Mouse (Mus musculus): ENCODE measurements around the gene Zfp109. TPM values are rescaled to one million over a fixed set of nuclear protein-coding genes. Genes with fewer than 3 reads are reported as not detected.

Zfp109 gene
- polyA plus RNA-seq, 1 experiment from 2014 or later: 4.9 TPM

GRCm38 (mm10) chr7:24268176-24269155 is 31.1 kb upstream of the Zfp109 start:
- H3K9me3 ChIP-seq: no peaks in the 10 kb centered on the region
- H3K4me1 ChIP-seq (replicated peaks): peaks cover 8% of the 10 kb centered on the region; the same call in 1 of the 2 replicates
- no peaks in the 10 kb centered on the region for H3K27me3 ChIP-seq (ENCODE audit: insufficient read depth, poor library complexity, severe bottlenecking)
- DNase-seq (ENCODE audit: low spot score): no peak
- 69% methylated on average over 24 of the region's 24 CpGs for WGBS
- H3K4me3 ChIP-seq: no peak overlapping the region
- H3K27ac ChIP-seq: no peak overlapping the region
- peaks cover 1% of the 10 kb centered on the region for H3K36me3 ChIP-seq

DNA sequence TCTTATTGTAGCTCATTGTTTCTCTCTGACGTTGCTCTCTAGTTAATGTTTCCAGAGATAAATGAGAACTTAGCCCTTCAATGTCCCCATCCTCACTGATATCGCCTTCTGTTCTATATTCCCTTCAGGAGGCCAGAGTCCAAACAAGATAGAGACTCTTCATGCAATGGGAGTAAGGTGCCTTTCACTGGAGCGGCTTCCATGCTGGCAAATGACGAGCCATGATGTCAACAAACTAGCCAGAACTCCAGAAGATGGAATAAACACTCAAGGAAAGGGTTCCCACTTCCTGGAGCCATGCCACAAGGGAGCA is 22.6 kb upstream of the Zfp109 start:
- Histone ChIP-seq H3K4me3 (no peak overlapping the region), H3K27me3 (ENCODE audit: insufficient read depth, poor library complexity, severe bottlenecking) (no peaks in the 10 kb centered on the region), H3K4me1 (replicated peaks) (peaks cover 5% of the 10 kb centered on the region), H3K27ac (no peak overlapping the region), H3K36me3 (peaks cover 26% of the 10 kb centered on the region), H3K9me3 (no peaks in the 10 kb centered on the region)
- DNase-seq (ENCODE audit: low spot score): no peak
- 93% methylated on average over 4 of the region's 4 CpGs for WGBS

DNA sequence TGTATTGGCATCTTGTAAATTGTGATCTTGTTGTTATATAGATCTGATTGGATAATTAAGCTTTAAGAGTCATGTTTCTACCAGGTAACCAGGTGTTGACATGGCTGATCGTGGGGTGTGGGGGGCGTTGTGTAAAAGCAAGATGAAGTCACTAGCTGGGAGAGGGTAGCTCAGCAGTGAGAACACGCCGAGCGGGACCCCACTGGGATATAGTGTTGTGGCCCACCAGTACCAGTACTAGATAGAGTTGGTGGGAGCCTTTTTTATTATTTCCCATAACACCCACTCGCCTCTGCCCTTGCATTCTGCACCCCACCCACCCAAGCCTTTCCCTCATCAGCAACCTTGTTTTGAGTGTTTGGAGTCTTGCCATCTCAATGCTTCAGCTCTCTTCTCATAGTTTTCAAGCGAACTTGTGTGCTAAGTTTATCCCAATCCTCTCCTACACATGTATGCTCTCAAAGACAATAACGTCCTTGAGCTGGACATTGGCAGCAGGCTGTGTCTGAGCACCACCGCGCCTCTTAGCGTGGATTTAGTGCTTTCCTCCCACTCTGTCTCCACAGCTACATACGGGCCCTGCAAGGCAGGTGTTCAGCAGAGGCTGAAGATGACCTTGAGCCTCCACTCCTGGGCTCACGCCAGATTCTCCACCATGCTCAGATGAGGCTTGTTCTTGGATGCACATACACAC is 22.1 kb upstream of the Zfp109 start:
- no peak for DNase-seq (ENCODE audit: low spot score)
- WGBS: 93% methylated on average over 13 of the region's 13 CpGs
- Histone ChIP-seq H3K36me3 (peaks cover 26% of the 10 kb centered on the region), H3K4me3 (no peak overlapping the region), H3K27me3 (ENCODE audit: insufficient read depth, poor library complexity, severe bottlenecking) (no peaks in the 10 kb centered on the region), H3K9me3 (no peaks in the 10 kb centered on the region), H3K27ac (no peak overlapping the region), H3K4me1 (replicated peaks) (peaks cover 9% of the 10 kb centered on the region)

DNA sequence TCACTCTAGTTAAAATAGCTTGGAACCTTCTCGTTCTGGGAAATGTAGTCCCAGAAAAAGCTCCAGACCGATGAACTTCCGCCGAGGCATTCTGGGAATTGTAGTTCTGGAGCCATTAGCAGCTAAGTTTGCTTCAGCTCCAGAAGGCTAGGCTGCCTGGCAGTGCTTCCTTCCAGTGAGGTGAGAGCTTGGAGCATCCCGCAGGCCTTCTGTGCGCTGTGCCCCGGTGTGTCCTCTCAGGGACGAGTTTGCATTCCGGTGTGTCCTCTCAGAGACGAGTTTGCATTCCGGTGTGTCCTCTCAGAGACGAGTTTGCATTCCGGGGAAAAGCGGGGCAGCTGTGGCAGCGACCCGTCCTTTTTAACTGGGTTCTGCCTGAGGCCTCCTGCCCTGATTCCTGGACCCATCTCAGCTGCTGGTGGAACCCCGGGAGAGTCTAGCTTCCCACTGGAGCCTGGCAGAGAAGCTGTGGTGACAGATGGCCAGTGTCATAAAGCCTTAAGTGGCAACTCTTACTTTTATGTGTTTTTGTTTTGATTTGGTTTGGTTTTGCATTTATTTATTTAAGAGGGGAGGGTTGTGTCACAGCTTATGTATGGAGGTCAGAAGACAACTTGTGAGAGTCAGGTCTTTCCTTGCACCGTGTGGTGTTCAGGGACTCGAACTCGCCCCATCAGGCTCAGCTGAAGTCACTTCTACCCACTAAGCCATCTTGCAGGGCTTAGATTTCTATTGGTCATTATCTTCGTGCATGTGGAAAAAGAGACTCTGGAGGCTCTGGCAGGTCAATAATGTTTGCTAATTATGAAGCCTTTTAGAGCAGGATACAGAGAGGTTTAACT is 17.5 kb upstream of the Zfp109 start, which contains the start of gene Zfp108:
Gene Zfp108, plus strand, starts transcription at position 162 of the 842 bp plus-strand sequence.
- H3K27ac ChIP-seq: peak within 1 kb of the TSS; percentile 77
- H3K36me3 ChIP-seq: peaks cover 4% of the 10 kb centered on the region; the same call in 1 of the 2 replicates
- WGBS: 22% methylated on average over 21 of the region's 21 CpGs
- peaks cover 9% of the 10 kb centered on the region for H3K4me1 ChIP-seq (replicated peaks)
- no peaks in the 10 kb centered on the region for H3K27me3 ChIP-seq (ENCODE audit: insufficient read depth, poor library complexity, severe bottlenecking)
- H3K9me3 ChIP-seq: no peaks in the 10 kb centered on the region
- peak within 1 kb of the TSS; percentile 58 for H3K4me3 ChIP-seq
- DNase-seq (ENCODE audit: low spot score): peak; percentile 78

DNA sequence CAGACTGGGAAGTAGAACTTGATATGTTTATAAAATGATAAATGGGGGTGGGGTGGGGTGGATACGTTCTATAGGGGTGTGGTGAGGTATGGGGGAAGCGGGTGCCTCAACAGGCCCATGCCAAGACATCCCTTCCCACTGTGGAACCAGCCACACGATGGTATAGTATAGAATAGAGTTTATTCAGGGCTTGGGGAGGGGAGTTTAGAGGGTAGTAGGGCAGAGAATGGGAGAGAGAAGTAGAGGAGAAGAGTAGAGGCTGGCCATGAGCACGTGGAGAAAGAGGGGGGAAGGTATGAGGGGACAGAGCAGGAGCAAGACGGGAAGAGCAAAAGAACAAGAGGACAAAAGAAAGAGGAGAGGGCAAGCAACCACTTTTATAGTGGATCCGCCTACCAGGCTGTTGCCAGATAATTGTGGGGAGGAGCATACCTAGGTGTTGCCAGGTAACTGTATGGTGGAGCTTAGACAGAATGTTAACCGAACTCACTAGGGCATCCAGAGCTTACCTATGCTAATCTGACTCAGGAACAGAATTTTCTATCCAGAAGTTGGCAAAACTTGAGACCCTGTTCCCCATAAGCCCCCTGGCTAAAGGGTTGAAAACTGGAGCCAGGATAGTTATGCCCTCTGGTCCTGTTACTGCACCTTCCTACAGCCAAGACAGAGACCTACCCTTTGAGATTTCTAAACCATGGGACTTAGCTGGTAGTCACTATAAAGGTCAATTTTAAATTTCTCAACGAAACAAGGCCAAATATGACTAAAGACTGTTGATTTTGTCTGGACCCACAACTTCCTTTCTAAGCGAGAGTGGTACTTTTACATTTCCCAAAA is 16.6 kb upstream of the Zfp109 start:
- no peaks in the 10 kb centered on the region for H3K36me3 ChIP-seq
- H3K4me3 ChIP-seq: peak overlapping the region; percentile 58
- H3K9me3 ChIP-seq: no peaks in the 10 kb centered on the region
- H3K4me1 ChIP-seq (replicated peaks): peaks cover 9% of the 10 kb centered on the region
- H3K27ac ChIP-seq: peak overlapping the region; percentile 40; the same call in 1 of the 2 replicates
- no peak for DNase-seq (ENCODE audit: low spot score)
- 61% methylated on average over 9 of the region's 9 CpGs for WGBS
- no peaks in the 10 kb centered on the region for H3K27me3 ChIP-seq (ENCODE audit: insufficient read depth, poor library complexity, severe bottlenecking)

DNA sequence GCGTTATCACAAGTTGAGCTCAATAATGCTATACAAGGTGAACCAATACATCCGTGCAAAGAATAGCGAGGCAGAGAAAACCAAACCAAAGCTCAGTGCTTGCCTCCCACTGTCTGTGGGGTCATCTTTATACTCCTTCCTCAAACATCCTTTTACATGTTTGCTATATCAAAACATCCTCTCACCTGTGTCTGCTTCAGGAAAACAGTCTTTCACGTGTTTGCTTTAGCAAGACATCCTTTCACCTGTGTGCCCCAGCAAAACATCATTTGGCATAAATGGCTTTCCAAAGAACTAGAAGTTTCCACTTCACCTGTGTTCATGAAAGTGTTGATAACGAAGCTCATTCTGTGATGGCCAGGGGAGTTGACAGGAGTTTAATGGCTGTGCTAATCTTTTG is 26.0 kb downstream of the Zfp109 start, which contains the start of gene Zfp111:
Gene Zfp111, minus strand, starts transcription at position 101 of the 400 bp plus-strand sequence.
- H3K9me3 ChIP-seq: 0 out of 2 replicates have a peak, but pooled peaks cover 2% of the 10 kb centered on the region

DNA sequence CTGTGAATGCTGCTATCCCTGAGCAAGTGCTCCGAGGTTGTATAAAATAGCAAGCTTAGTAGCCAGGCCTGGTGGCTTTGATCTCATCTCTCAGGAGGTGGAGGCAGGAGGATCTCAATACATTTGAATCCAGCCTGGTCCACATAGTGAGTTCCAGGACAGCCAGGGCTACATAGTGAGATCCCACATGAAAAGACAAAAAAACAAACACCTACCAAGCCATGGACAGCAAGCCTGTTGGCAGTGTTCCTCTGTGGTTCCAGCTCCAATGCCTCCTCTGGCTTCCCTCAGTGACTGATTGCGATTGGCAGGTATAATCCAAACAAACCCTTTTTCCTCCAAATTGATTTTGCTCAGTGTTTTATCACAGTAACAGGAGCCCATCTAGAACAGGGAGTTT is 27.1 kb downstream of the Zfp109 start:
- Histone ChIP-seq H3K27me3 (ENCODE audit: insufficient read depth, poor library complexity, severe bottlenecking) (no peaks in the 10 kb centered on the region), H3K4me3 (no peak overlapping the region), H3K27ac (no peak overlapping the region), H3K9me3 (no peaks in the 10 kb centered on the region), H3K36me3 (peaks cover 11% of the 10 kb centered on the region), H3K4me1 (replicated peaks) (peaks cover 8% of the 10 kb centered on the region)
- DNase-seq (ENCODE audit: low spot score): no peak
- WGBS: 74% methylated on average over 2 of the region's 2 CpGs

More for the DNA sequence above, 26.0 kb downstream of the Zfp109 start, which contains the start of gene Zfp111:
- WGBS: 80% methylated on average over 5 of the region's 5 CpGs
- no peak for DNase-seq (ENCODE audit: low spot score)
- Histone ChIP-seq H3K4me1 (replicated peaks) (peaks cover 8% of the 10 kb centered on the region), H3K36me3 (peaks cover under 1% of the 10 kb centered on the region), H3K27ac (no peak within 1 kb of the TSS), H3K27me3 (ENCODE audit: insufficient read depth, poor library complexity, severe bottlenecking) (no peaks in the 10 kb centered on the region), H3K4me3 (no peak within 1 kb of the TSS)

DNA sequence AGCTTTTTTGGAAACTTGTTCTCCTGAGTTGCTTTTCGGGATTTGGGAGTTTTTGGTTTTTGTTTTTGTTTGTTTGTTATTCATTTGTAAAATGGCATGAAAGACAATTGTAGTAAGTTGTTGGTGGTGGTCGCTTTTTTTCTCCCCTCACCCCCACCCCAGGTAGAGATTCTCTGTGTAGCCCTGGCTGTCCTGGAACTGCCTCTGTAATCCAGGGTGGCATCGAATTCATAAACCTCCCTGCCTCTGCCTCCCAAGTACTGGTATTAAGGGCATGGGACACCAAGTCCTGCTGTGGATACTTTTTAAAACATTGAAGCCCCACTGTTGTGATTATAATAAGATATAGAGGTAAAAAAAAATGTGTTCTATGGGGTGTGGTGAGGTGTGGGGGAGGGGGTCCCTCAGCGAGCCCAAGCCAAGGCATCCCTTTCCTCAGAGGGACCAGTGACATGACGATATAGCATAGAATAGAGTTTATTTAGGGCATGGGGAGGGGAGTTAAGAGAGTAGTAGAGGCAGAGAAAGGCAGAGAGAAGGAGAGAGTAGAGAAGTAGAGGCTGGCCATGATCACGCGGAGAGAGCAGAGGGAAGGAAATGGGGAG is 29.0 kb downstream of the Zfp109 start:
- peaks cover 30% of the 10 kb centered on the region for H3K36me3 ChIP-seq
- no peak for DNase-seq (ENCODE audit: low spot score)
- H3K9me3 ChIP-seq: no peaks in the 10 kb centered on the region
- no peaks in the 10 kb centered on the region for H3K27me3 ChIP-seq (ENCODE audit: insufficient read depth, poor library complexity, severe bottlenecking)
- peaks cover 8% of the 10 kb centered on the region for H3K4me1 ChIP-seq (replicated peaks)
- peak overlapping the region; percentile 94; the same call in 1 of the 2 replicates for H3K27ac ChIP-seq
- 58% methylated on average over 7 of the region's 7 CpGs for WGBS
- peak overlapping the region; percentile 67 for H3K4me3 ChIP-seq

DNA sequence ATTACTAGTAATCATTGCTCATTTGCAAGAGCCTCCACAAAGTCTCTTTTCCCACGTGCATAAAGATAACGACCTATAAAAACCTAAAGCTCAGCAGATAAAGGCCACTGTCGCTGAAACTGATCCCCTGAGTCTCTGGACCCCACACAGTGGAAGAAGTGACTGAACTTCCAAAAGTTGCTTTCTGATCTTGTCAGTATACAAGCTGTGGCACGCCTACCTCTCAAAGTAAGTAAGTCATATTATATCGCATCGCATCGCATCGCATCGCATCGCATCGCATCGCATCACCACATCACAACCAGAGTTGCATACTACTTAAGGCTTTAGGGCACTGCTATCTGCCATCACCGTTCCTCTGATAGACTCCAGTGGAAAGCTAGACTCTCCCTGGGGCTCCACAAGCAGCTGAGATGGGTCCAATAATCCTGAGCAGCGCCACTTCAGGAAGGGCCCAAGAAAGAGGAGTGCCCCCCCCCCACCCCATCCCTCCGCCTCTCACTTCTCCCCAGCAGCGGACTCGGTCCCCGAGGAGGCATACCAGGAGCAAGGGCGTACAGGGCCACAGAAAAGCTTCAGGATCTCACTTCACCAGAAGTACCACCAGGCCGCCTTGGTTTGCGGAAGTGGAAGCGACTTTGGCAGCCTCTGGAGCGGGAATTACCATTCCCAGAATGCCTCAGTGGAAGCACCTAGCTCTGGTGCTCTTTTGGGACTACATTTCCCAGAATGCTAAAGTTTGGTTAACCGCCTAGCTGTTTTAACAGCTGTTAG is 29.7 kb downstream of the Zfp109 start:
- peak overlapping the region; percentile 67 for H3K4me3 ChIP-seq
- peak overlapping the region; percentile 94 for H3K27ac ChIP-seq
- peak; percentile 72 for DNase-seq (ENCODE audit: low spot score)
- no peaks in the 10 kb centered on the region for H3K9me3 ChIP-seq
- WGBS: 19% methylated on average over 24 of the region's 24 CpGs
- H3K27me3 ChIP-seq (ENCODE audit: insufficient read depth, poor library complexity, severe bottlenecking): no peaks in the 10 kb centered on the region
- H3K4me1 ChIP-seq (replicated peaks): peaks cover 8% of the 10 kb centered on the region
- H3K36me3 ChIP-seq: peaks cover 37% of the 10 kb centered on the region

GRCm38 (mm10) chr7:24196961-24197360 is 40.4 kb downstream of the Zfp109 start:
- H3K4me3 ChIP-seq: no peak overlapping the region
- no peaks in the 10 kb centered on the region for H3K4me1 ChIP-seq (replicated peaks)
- peaks cover 48% of the 10 kb centered on the region for H3K9me3 ChIP-seq
- WGBS: 95% methylated on average over 4 of the region's 4 CpGs
- H3K27ac ChIP-seq: no peak overlapping the region
- no peak for DNase-seq (ENCODE audit: low spot score)
- no peaks in the 10 kb centered on the region for H3K27me3 ChIP-seq (ENCODE audit: insufficient read depth, poor library complexity, severe bottlenecking)
- H3K36me3 ChIP-seq: peaks cover 84% of the 10 kb centered on the region

GRCm38 (mm10) chr7:24193157-24193556 is 44.2 kb downstream of the Zfp109 start:
- no peak overlapping the region for H3K27ac ChIP-seq
- H3K4me3 ChIP-seq: no peak overlapping the region
- peaks cover 32% of the 10 kb centered on the region for H3K9me3 ChIP-seq
- H3K4me1 ChIP-seq (replicated peaks): no peaks in the 10 kb centered on the region
- 96% methylated on average over 3 of the region's 3 CpGs for WGBS
- H3K36me3 ChIP-seq: peaks cover 46% of the 10 kb centered on the region
- no peaks in the 10 kb centered on the region for H3K27me3 ChIP-seq (ENCODE audit: insufficient read depth, poor library complexity, severe bottlenecking)
- DNase-seq (ENCODE audit: low spot score): no peak

Data from hindbrain, embryonic 10.5 days (tissue).